Mouse (Mus musculus): ENCODE measurements around the gene Pi4k2b. TPM values are rescaled to one million over a fixed set of nuclear protein-coding genes. Genes with fewer than 3 reads are reported as not detected.

Gene Pi4k2b
- polyA plus RNA-seq, 1 experiment from 2014 or later, result 17.7 TPM

DNA sequence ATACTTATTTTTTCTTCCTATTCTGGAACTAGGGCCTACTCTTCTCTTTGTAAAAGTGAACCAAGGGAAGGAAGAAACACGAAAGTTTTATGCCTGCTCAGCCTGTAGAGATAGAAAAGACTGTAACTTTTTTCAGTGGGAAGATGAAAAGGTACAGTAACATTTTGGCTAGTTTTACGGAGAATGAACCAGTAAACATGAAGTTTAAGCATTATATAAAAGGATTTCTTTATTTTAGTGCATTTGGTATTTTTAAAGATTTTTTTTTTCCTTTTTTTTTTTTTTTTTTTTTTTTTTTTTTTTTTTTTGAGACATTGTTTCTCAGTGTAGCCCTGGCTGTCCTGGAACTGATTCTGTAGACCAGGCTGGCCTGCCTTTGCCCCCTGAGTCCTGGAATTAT, 42.6 kb downstream of the Pi4k2b start:
- no peak for ATAC-seq (ENCODE audit: low FRiP score, low read depth)
- Histone ChIP-seq H3K4me2 (replicated peaks) (peak overlapping the region; percentile 69), H3K4me3 (no peak overlapping the region), H3K36me3 (peaks cover 7% of the 10 kb centered on the region; the same call in 1 of the 2 replicates), H3K4me1 (no peaks in the 10 kb centered on the region), H3K27me3 (replicated peaks) (no peaks in the 10 kb centered on the region), H3K27ac (no peak overlapping the region), H3K9me3 (no peaks in the 10 kb centered on the region), H3K9ac (no peak overlapping the region)
- WGBS, result 83% methylated on average over 2 of the region's 2 CpGs

DNA sequence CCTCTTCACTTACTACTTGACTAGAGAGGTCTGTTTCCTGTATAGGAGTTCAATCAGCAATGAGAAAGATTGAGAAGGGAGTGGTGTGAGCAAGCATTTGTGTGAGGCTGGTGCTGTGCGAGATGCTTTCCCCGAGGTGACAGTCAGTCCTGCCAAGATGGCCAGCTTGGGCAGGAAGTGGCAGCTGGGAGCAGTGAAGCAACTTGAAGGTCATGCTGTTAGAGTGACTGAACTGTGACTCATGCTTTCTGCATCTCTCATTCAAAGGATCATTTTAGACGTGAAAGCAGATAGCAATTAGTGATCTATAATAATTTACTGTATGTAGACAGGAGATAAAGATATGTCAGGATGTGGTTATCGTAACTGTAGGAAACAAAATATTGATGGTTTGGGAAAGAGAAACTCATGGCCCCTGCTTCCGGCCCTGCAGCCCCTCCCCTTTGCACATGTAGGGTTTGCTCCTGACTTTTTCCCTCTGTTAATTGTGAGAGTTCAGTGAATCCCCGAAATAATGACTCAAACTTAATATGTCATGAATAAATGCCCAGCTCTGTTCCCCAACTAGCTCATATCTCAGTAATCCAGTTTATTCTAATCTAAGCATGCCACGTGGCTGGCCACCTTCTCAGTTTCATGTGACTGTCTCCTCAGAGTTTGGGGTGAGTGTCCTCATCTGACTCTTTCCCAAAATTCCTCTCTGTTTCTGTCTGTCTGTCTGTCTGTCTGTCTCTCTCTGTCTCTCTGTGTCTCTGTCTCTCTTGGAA, 45.4 kb downstream of the Pi4k2b start:
- Histone ChIP-seq H3K9ac (no peak overlapping the region), H3K9me3 (no peaks in the 10 kb centered on the region), H3K4me2 (replicated peaks) (no peak overlapping the region), H3K36me3 (peaks cover 7% of the 10 kb centered on the region; the same call in 1 of the 2 replicates), H3K4me3 (no peak overlapping the region), H3K27me3 (replicated peaks) (no peaks in the 10 kb centered on the region), H3K4me1 (no peaks in the 10 kb centered on the region), H3K27ac (no peak overlapping the region)
- WGBS, result 84% methylated on average over 7 of the region's 7 CpGs
- no peak for ATAC-seq (ENCODE audit: low FRiP score, low read depth)

DNA sequence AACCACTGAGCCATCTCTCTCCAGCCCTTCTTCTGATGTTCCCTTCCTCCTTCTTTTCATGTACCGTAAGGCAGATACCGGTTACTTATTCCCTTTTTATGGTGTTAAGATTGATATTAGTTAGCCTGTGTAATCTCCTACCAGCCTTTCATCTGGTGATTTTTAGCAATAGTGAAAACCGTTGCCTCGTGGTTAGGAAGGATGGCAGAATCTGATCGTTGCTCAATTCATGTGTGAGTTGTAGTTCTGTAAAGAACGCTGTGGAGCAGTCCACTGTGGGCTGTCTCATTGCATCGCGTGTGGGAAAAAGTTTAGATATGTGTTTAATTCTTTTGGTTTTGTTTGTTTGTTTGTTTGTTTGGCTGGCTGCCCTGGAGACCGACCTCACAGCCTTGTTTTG, 51.9 kb downstream of the Pi4k2b start:
- Histone ChIP-seq H3K27me3 (replicated peaks) (no peaks in the 10 kb centered on the region), H3K36me3 (peaks cover 19% of the 10 kb centered on the region), H3K9ac (no peak overlapping the region), H3K4me2 (replicated peaks) (no peak overlapping the region), H3K4me3 (no peak overlapping the region), H3K27ac (no peak overlapping the region), H3K4me1 (no peaks in the 10 kb centered on the region), H3K9me3 (no peaks in the 10 kb centered on the region)
- no peak for ATAC-seq (ENCODE audit: low FRiP score, low read depth)
- WGBS, result 94% methylated on average over 9 of the region's 9 CpGs

DNA sequence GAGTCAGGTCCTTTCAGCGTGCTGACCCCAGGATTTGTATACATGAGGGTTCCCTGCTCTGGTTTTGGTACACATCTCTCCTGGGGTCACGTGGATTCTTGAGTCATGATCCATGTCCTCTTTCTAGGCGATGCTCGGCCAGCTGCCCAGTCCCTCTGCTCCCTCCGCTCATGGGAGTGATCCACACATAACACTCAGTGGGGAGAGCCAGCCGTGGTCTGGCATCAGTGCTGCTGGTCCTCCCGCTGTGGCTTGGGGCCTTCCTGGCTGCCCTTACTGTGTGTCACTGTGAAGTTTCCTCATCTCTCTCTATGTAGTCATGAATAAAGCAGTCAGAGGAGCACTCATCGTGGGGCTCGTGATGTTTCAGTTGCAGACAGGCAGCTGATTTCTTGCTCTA, 52.7 kb downstream of the Pi4k2b start:
- Histone ChIP-seq H3K9me3 (no peaks in the 10 kb centered on the region), H3K27me3 (replicated peaks) (no peaks in the 10 kb centered on the region), H3K27ac (no peak overlapping the region), H3K4me3 (no peak overlapping the region), H3K36me3 (peaks cover 20% of the 10 kb centered on the region), H3K4me2 (replicated peaks) (no peak overlapping the region), H3K4me1 (no peaks in the 10 kb centered on the region), H3K9ac (no peak overlapping the region)
- ATAC-seq (ENCODE audit: low FRiP score, low read depth), result no peak
- 93% methylated on average over 9 of the region's 9 CpGs for WGBS

DNA sequence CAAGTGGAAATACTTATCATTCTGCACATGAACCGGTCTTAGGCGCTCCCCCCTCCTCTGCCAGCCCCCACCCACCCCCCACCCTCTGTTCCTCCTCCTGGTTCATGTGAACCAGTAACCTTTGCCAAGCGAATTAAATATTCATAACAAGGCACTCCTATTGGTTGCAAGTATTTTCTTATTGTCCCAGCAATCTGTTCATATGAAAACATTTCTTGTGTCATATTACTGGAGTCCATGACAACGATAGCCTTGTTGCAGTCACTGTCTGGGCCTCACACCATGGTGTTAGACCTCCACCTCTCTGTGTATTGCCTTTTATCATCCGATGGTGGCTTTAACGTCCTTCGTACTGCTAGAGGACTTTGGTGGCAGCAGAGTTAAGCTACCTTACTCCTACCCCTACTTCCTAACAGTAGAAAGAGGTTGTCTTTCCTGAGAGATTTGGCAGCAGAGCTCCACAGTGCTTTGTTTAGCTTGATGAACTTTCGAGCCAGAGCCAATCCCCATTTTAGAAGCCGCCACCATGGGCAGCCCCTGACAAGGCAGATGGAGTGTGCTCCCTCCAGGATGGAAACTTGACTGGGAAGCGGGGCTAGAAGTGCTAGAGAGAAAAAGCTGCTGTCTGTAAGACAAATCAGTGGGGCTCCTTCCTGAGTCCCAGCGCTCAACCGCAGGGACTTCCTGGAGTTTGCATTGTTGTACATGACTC, 58.1 kb downstream of the Pi4k2b start:
- H3K4me2 ChIP-seq (replicated peaks), result no peak overlapping the region
- peaks cover 32% of the 10 kb centered on the region for H3K36me3 ChIP-seq
- H3K27me3 ChIP-seq (replicated peaks), result no peaks in the 10 kb centered on the region
- H3K4me1 ChIP-seq, result no peaks in the 10 kb centered on the region
- H3K4me3 ChIP-seq, result no peak overlapping the region
- WGBS, result 90% methylated on average over 12 of the region's 12 CpGs
- no peak overlapping the region for H3K9ac ChIP-seq
- ATAC-seq (ENCODE audit: low FRiP score, low read depth), result no peak
- no peaks in the 10 kb centered on the region for H3K9me3 ChIP-seq
- H3K27ac ChIP-seq, result no peak overlapping the region

DNA sequence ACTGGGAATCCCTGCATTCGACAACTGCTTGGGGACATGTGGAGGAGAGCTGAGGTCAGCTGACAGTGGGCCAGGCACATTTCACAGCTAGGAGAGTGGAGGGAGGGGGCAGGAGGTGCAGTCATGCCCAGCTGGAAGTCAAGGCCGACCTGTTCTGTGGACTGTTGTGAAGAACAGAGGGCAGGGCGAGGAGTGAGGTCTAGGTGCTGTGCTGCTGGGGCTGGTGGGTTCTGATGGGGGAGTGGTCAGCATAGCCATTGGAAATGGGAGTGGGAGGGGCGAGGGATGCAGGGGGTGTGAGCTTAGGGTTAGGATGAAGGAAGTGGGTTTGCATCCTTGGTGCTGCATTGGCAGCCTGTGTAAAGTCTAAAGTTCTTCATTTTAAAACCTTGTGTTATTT, 64.4 kb downstream of the Pi4k2b start:
- H3K36me3 ChIP-seq, result peaks cover 15% of the 10 kb centered on the region
- no peaks in the 10 kb centered on the region for H3K4me1 ChIP-seq
- H3K9me3 ChIP-seq, result no peaks in the 10 kb centered on the region
- H3K9ac ChIP-seq, result no peak overlapping the region
- H3K4me2 ChIP-seq (replicated peaks), result no peak overlapping the region
- ATAC-seq (ENCODE audit: low FRiP score, low read depth), result no peak; the same call in 1 of the 2 replicates
- no peak overlapping the region for H3K4me3 ChIP-seq
- H3K27me3 ChIP-seq (replicated peaks), result no peaks in the 10 kb centered on the region
- no peak overlapping the region for H3K27ac ChIP-seq
- WGBS, result 83% methylated on average over 4 of the region's 4 CpGs

DNA sequence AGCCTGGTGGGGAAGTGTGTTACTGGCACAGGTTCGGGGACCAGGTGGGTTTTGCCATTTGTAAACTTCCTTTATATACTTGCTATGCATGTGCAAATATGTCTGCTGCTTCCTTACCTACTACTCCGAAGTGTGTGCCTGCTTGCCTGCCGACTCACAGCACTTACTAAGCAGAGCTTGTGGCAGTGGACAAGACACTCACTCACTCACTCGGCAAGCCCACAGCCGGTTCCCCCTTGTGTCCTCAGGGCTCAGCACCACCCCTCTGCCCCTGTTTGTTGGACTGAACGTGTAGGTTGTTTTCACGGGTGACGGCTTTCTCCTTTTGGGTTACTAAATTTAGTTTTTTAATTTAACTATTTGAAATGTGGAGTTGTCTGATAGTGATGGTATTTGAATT, 65.0 kb downstream of the Pi4k2b start:
- Histone ChIP-seq H3K27me3 (replicated peaks) (no peaks in the 10 kb centered on the region), H3K27ac (no peak overlapping the region), H3K4me2 (replicated peaks) (no peak overlapping the region), H3K9ac (no peak overlapping the region), H3K36me3 (peaks cover 15% of the 10 kb centered on the region), H3K9me3 (no peaks in the 10 kb centered on the region), H3K4me3 (no peak overlapping the region), H3K4me1 (no peaks in the 10 kb centered on the region)
- ATAC-seq (ENCODE audit: low FRiP score, low read depth), result no peak
- 93% methylated on average over 8 of the region's 8 CpGs for WGBS

DNA sequence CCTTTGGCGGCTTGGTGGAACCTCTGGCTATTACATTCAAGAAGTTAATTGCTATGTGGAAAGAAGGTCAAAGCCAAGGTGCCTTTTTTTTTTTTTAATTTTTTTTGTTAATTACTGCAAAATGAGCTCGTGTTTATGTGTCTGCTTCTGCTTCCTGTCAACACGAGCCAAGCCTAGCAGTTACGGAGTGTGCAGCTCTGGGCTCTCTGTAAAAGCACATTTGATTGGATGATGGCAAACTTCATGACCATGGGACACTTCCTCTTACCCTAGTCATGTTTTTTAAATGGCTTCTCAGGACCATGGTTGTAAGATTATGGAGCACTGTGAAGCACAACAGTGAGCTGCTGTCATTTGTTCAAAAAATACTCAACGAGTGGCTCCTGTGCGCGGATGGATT, 65.7 kb downstream of the Pi4k2b start:
- Histone ChIP-seq H3K9me3 (no peaks in the 10 kb centered on the region), H3K4me1 (no peaks in the 10 kb centered on the region), H3K4me2 (replicated peaks) (no peak overlapping the region), H3K9ac (no peak overlapping the region), H3K4me3 (no peak overlapping the region), H3K27me3 (replicated peaks) (no peaks in the 10 kb centered on the region), H3K36me3 (peaks cover 12% of the 10 kb centered on the region), H3K27ac (no peak overlapping the region)
- whole genome bisulfite sequencing, result 91% methylated on average over 7 of the region's 7 CpGs
- no peak for ATAC-seq (ENCODE audit: low FRiP score, low read depth)

DNA sequence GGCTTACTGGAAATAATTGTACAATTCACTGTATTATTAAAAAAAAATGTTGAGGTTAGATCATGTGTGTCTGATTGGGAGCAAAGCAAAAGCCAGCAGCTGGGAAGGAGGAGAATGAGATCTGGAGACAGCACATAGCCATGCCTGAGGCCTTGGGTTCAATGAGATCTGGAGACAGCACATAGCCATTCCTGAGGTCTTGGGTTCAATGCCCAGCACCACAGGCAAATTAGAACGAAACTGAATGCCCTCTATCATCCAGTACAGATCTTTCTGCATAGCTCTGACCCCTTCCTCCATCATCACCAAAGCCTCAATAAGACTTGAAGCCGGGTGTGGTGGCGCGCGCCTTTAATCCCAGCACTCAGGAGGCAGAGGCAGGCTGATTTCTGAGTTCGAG, 69.1 kb downstream of the Pi4k2b start:
- Histone ChIP-seq H3K4me3 (no peak overlapping the region), H3K4me1 (no peaks in the 10 kb centered on the region), H3K9ac (no peak overlapping the region), H3K27ac (no peak overlapping the region), H3K27me3 (replicated peaks) (no peaks in the 10 kb centered on the region), H3K4me2 (replicated peaks) (no peak overlapping the region), H3K9me3 (no peaks in the 10 kb centered on the region), H3K36me3 (peaks cover 4% of the 10 kb centered on the region; the same call in 1 of the 2 replicates)
- ATAC-seq (ENCODE audit: low FRiP score, low read depth), result no peak
- WGBS, result 92% methylated on average over 6 of the region's 6 CpGs

DNA sequence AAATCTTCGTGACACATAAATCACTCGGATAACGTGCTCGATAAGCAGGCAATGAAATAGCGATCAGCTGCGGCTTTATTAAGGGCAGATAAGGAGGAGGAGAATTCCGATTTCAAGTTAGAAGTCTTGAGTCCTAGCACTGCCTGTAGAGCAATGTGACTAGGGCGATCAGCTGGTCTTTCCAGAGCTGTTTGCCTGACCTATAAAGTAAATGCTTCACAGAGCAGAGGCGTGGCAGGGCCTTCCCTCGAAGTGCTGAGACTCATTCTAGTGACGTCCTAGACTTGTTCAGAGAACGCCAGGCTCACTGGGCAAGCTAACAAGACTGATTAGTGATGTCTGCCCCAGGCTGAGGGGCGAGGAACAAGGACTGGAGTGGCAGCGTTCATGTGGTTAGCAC, 69.7 kb downstream of the Pi4k2b start:
- Histone ChIP-seq H3K4me3 (no peak overlapping the region), H3K36me3 (peaks cover 4% of the 10 kb centered on the region; the same call in 1 of the 2 replicates), H3K27ac (no peak overlapping the region), H3K4me2 (replicated peaks) (no peak overlapping the region), H3K9me3 (no peaks in the 10 kb centered on the region), H3K27me3 (replicated peaks) (no peaks in the 10 kb centered on the region), H3K9ac (no peak overlapping the region), H3K4me1 (no peaks in the 10 kb centered on the region)
- ATAC-seq (ENCODE audit: low FRiP score, low read depth), result no peak
- 91% methylated on average over 14 of the region's 14 CpGs for whole genome bisulfite sequencing

DNA sequence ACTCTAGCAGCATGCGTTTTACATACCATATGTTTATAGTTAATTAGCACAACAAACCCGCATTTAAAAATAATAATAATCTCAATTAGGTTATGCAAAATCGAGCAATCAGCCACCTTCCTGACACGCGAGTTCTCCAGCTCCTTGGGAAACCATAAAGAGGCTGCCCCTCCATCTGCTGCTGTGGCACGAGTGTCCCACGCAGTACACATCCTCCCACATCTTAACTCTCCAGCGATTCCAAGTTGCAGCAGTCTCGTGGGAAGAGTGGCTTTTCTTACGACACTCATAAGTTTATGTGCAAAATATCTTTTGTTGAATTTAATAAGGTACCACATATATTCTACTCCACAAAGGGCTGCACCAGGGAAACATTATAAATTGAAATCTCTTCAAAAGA, 71.1 kb downstream of the Pi4k2b start:
- Histone ChIP-seq H3K4me3 (no peak overlapping the region), H3K9ac (no peak overlapping the region), H3K4me1 (no peaks in the 10 kb centered on the region), H3K27ac (no peak overlapping the region), H3K36me3 (peaks cover 4% of the 10 kb centered on the region), H3K9me3 (no peaks in the 10 kb centered on the region), H3K27me3 (replicated peaks) (no peaks in the 10 kb centered on the region), H3K4me2 (replicated peaks) (no peak overlapping the region)
- ATAC-seq (ENCODE audit: low FRiP score, low read depth), result no peak
- 91% methylated on average over 10 of the region's 10 CpGs for WGBS

DNA sequence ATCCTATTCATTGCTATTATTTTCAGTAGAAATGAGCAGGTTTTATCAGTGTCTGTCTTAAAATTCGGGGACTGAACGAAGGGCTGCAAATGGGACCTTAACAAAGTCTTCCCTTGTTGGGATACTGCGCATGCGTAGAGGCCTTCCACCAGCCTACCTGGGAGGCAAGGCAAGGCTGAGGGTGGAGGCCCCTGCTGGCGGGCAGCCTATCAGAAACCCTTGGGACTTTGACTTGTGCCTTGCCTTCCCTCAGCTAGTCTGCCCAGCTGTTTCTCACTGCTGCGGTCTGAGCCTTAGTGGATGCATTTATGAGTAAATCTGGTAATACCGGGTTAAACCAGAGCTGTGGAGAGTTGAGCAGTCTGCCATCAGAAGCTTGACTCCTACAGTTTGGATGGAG, 71.9 kb downstream of the Pi4k2b start:
- H3K36me3 ChIP-seq, result peaks cover 4% of the 10 kb centered on the region; the same call in 1 of the 2 replicates
- no peaks in the 10 kb centered on the region for H3K4me1 ChIP-seq
- H3K9me3 ChIP-seq, result no peaks in the 10 kb centered on the region
- no peak overlapping the region for H3K4me3 ChIP-seq
- H3K27ac ChIP-seq, result no peak overlapping the region
- H3K9ac ChIP-seq, result no peak overlapping the region
- H3K27me3 ChIP-seq (replicated peaks), result no peaks in the 10 kb centered on the region
- 93% methylated on average over 7 of the region's 7 CpGs for WGBS
- no peak for ATAC-seq (ENCODE audit: low FRiP score, low read depth)
- no peak overlapping the region for H3K4me2 ChIP-seq (replicated peaks)

DNA sequence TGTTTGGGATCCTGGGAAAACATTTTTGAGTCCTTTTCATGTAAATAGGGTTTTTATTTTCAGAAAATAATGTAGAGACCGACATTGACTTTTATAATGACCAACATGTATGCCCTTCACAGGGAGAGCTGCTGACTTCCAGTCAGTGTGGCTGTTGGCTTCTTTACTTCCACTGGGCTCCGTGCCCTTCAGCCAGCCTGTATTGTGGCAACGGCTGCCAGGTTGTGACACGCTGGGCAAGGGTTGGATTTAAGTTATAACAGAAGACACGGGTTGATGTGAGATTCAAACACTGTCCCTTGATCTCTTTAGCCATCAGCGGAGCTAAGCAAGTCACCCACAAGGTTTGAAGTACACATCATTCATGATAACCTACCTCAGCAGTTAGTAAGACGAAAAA, 77.3 kb downstream of the Pi4k2b start:
- Histone ChIP-seq H3K4me3 (no peak overlapping the region), H3K4me2 (replicated peaks) (no peak overlapping the region), H3K9me3 (no peaks in the 10 kb centered on the region), H3K36me3 (peaks cover 14% of the 10 kb centered on the region), H3K27me3 (replicated peaks) (no peaks in the 10 kb centered on the region), H3K4me1 (no peaks in the 10 kb centered on the region), H3K27ac (no peak overlapping the region), H3K9ac (no peak overlapping the region)
- no peak for ATAC-seq (ENCODE audit: low FRiP score, low read depth)
- 93% methylated on average over 7 of the region's 7 CpGs for WGBS
